Mouse (Mus musculus) lung, adult 2 months (tissue): ENCODE data around the gene Tmsb15b1.
"Not testable (repeated sequence)": the region's sequence is repeated elsewhere in the genome, so short reads cannot be mapped to it uniquely, and the experiment has no call there.

Experiments used
- CTCF ChIP-seq: fragments of 200-500 bp; IDR thresholded peaks from 2 replicates; pipeline ENCODE4 v1.5.1; 2011; ENCODE audit warnings: mild to moderate bottlenecking, low read length, control low read depth; ENCODE audit not compliant: insufficient read depth
- POLR2A ChIP-seq: fragments of 200-500 bp; IDR thresholded peaks from 2 replicates; pipeline ENCODE4 v1.6.1; 2011; ENCODE audit warnings: low read depth, mild to moderate bottlenecking, control low read depth, low read length, borderline replicate concordance; ENCODE audit errors: extremely low read depth

GRCm38 (mm10) chrX:136958300-136958699 is 18.4 kb downstream of the Tmsb15b1 start:
- not testable (repeated sequence) for TF ChIP-seq CTCF, POLR2A
